Mouse (Mus musculus) heart, postnatal 0 days (tissue): ENCODE results near the gene Cd79b. TPM values are rescaled to one million over a fixed set of nuclear protein-coding genes. Genes with fewer than 3 reads are reported as not detected.

Experiments used
- ATAC-seq: fragments of 200-750 bp; cut with Nextera tagmentation; 2 replicates; pipeline ENCODE4 v1.8.0; 2017; ENCODE audit warnings: low read depth, moderate number of reproducible peaks, moderate library complexity; ENCODE audit not compliant: insufficient read depth
- DNase-seq: peaks from one replicate; pipeline ENCODE4 v3.0.0-alpha.2; 2016; ENCODE audit warnings: low spot score
- H3K27ac ChIP-seq: fragments of 300-500 bp; sonication (generic); 2 replicates; pipeline ENCODE4 v1.5.1; 2014; ENCODE audit warnings: low read depth, mild to moderate bottlenecking
- H3K27me3 ChIP-seq: fragments of 300-500 bp; sonication (generic); 2 replicates; pipeline ENCODE4 v1.6.1; 2014; ENCODE audit warnings: low read length, mixed read lengths; ENCODE audit not compliant: control insufficient read depth, insufficient read depth
- H3K36me3 ChIP-seq: fragments of 300-500 bp; sonication (generic); replicated peaks from 2 replicates; pipeline ENCODE4 v1.6.1; 2014; ENCODE audit warnings: low read length, mixed read lengths; ENCODE audit not compliant: control insufficient read depth, insufficient read depth
- H3K4me1 ChIP-seq: fragments of 300-500 bp; sonication (generic); 2 replicates; pipeline ENCODE4 v1.6.1; 2014; ENCODE audit warnings: antibody characterized with exemption; ENCODE audit not compliant: control insufficient read depth, insufficient read depth
- H3K4me2 ChIP-seq: fragments of 300-500 bp; sonication (generic); 2 replicates; pipeline ENCODE4 v1.6.1; 2014; ENCODE audit warnings: low read depth, mild to moderate bottlenecking, low read length, moderate library complexity
- H3K4me3 ChIP-seq: fragments of 300-500 bp; sonication (generic); 2 replicates; pipeline ENCODE4 v1.5.1; 2014; ENCODE audit warnings: low read depth, low read length
- H3K9ac ChIP-seq: fragments of 300-500 bp; sonication (generic); replicated peaks from 2 replicates; pipeline ENCODE4 v1.6.1; 2014; ENCODE audit warnings: low read depth, low read length, mixed read lengths
- H3K9me3 ChIP-seq: fragments of 300-500 bp; sonication (generic); replicated peaks from 2 replicates; pipeline ENCODE4 v1.6.1; 2016; ENCODE audit warnings: low read length; ENCODE audit not compliant: control insufficient read depth
- CTCF ChIP-seq: IDR thresholded peaks from 2 replicates; pipeline ENCODE4 v1.5.1; 2016; ENCODE audit warnings: antibody characterized with exemption, control low read depth, low read depth
- EP300 ChIP-seq: IDR thresholded peaks from 2 replicates; pipeline ENCODE4 v1.6.1; 2016; ENCODE audit warnings: antibody characterized with exemption, low read depth
- WGBS: fragments of 180-500 bp; shearing (Covaris S2); extraction: QIAGEN DNeasy Blood & Tissue Kit; methylation state at CpG from one replicate; pipeline ENCODE4 v1.1.7; 2014; 5-methylcytosine and 5-hydroxymethylcytosine counted together
- polyA plus RNA-seq: library from polyadenylated mRNA; unstranded; fragments of >200 nt; fragmentation: Nextera tagmentation; extraction: Ambion mirVana; gene quantifications from 2 replicates; pipeline ENCODE4 v1.2.1, GENCODE M21; 2015
- total RNA-seq: library from RNA; depleted of rRNA; stranded (reverse); fragments of >200 nt; gene quantifications from 2 replicates; pipeline ENCODE4 v1.2.3, GENCODE M21; 2014; ENCODE audit warnings: low replicate concordance

Gene Cd79b
- total and polyA plus RNA-seq, 2 experiments from 2014 or later: 0.19 to 1.2 TPM

GRCm38 (mm10) chr11:106317801-106318200 lies 3.2 kb upstream of the Cd79b start:
- H3K27me3 ChIP-seq: no peaks in the 10 kb centered on the region

DNA sequence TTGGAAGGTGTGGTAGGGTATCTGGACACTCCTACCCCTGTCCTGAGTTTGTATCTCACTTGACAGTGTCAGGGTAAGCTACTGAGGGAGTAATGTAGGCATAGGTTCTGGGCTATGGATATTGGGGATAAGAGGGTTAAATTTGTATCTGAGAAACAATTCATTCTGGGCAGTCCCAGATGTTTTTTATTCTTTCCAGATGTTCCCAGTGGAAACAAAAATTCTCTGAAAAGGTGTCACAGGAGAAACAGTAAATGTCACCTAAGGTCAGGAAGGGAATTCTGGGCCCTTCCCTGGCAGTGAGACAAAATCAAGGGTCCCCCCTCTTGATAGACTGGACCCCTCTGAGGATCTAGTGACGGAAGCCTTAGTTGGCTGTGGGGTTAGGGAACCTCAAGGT lies 1.9 kb upstream of the Cd79b start:
- H3K9ac ChIP-seq: no peak overlapping the region
- H3K27me3 ChIP-seq: no peaks in the 10 kb centered on the region
- no peaks in the 10 kb centered on the region for H3K36me3 ChIP-seq
- H3K27ac ChIP-seq: no peak overlapping the region
- H3K4me3 ChIP-seq: no peak overlapping the region
- DNase-seq (no peak), ATAC-seq (no peak)
- no peaks in the 10 kb centered on the region for H3K4me1 ChIP-seq
- TF ChIP-seq CTCF (no peak), EP300 (no peak)
- no peaks in the 10 kb centered on the region for H3K9me3 ChIP-seq
- WGBS: 96% methylated on average over 1 of the region's 1 CpGs
- H3K4me2 ChIP-seq: no peak overlapping the region

More at GRCm38 (mm10) chr11:106317801-106318200, 3.2 kb upstream of the Cd79b start:
- no peak overlapping the region for H3K4me2 ChIP-seq
- no peak for TF ChIP-seq CTCF
- no peak for TF ChIP-seq EP300
- H3K4me3 ChIP-seq: no peak overlapping the region
- 75% methylated on average over 7 of the region's 7 CpGs for WGBS
- ATAC-seq (no peak), DNase-seq (no peak)
- H3K9me3 ChIP-seq: no peaks in the 10 kb centered on the region
- no peak overlapping the region for H3K9ac ChIP-seq
- no peaks in the 10 kb centered on the region for H3K4me1 ChIP-seq
- H3K36me3 ChIP-seq: no peaks in the 10 kb centered on the region
- H3K27ac ChIP-seq: peak overlapping the region; percentile 43; the same call in 1 of the 2 replicates

- no peak for TF ChIP-seq CTCF
- TF ChIP-seq EP300: no peak
- Histone ChIP-seq H3K4me1 (no peaks in the 10 kb centered on the region), H3K9ac (no peak overlapping the region), H3K27ac (no peak overlapping the region), H3K4me2 (no peak overlapping the region), H3K4me3 (no peak overlapping the region), H3K9me3 (no peaks in the 10 kb centered on the region), H3K36me3 (no peaks in the 10 kb centered on the region), H3K27me3 (no peaks in the 10 kb centered on the region)
- DNase-seq (no peak), ATAC-seq (no peak)
- 56% methylated on average over 5 of the region's 5 CpGs for WGBS
These were observed 1.0 kb downstream of the Cd79b start for GRCm38 (mm10) chr11:106313533-106313932.

DNA sequence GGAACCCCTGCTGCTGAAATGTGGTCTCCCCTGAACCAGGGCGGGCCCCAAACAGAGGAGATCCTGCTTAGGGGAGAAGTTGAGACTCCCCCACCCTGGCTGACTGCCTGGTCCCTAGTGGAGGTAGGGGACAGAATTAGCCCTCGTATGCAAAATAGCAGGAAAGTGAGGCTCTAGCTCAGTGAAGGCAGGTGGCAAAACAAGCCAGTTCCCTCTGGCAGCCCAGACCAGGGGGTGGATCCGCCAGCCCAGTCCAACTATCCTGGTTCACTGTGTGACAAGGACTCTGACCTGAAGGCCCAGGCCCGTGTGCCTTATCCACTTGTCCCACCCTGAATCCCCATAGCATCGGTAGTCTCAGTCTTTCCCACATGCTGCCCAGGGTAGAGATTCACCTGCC lies 4.4 kb downstream of the Cd79b start:
- no peak overlapping the region for H3K27ac ChIP-seq
- H3K36me3 ChIP-seq: no peaks in the 10 kb centered on the region
- no peak overlapping the region for H3K4me2 ChIP-seq
- no peaks in the 10 kb centered on the region for H3K27me3 ChIP-seq
- no peak for ATAC-seq
- TF ChIP-seq EP300 (no peak), CTCF (no peak)
- no peak for DNase-seq
- no peaks in the 10 kb centered on the region for H3K9me3 ChIP-seq
- no peak overlapping the region for H3K4me3 ChIP-seq
- no peak overlapping the region for H3K9ac ChIP-seq
- H3K4me1 ChIP-seq: no peaks in the 10 kb centered on the region
- 64% methylated on average over 5 of the region's 5 CpGs for WGBS

GRCm38 (mm10) chr11:106308162-106308561 lies 6.4 kb downstream of the Cd79b start:
- TF ChIP-seq CTCF: no peak
- no peak for TF ChIP-seq EP300
- no peak for ATAC-seq

DNA sequence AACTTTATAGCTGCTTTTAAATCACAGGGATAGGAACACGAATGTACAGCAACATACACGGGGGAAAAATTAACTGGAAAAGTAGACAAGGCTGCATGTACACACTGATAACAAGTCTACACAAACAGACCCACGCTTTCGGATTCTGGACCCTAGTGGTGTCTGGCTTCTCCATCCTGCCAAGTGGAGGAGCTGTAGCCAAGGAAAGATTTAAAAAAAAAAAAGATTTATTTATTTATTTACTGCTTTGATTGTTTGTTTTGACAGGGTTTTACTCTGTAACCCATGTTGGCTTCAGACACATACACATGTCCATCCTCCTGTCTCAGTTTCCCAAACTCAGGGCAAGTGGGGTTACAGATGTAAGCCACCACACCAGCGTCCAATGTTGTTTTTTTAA lies 7.1 kb downstream of the Cd79b start:
- no peak for TF ChIP-seq CTCF
- no peak for TF ChIP-seq EP300
- Histone ChIP-seq H3K4me3 (no peak overlapping the region), H3K27me3 (no peaks in the 10 kb centered on the region), H3K36me3 (no peaks in the 10 kb centered on the region), H3K9ac (no peak overlapping the region), H3K9me3 (no peaks in the 10 kb centered on the region), H3K4me2 (no peak overlapping the region), H3K4me1 (no peaks in the 10 kb centered on the region), H3K27ac (no peak overlapping the region)
- DNase-seq: no peak
- 50% methylated on average over 5 of the region's 5 CpGs for WGBS
- no peak for ATAC-seq

More at GRCm38 (mm10) chr11:106308162-106308561, 6.4 kb downstream of the Cd79b start:
- no peak overlapping the region for H3K9ac ChIP-seq
- 71% methylated on average over 11 of the region's 11 CpGs for WGBS
- no peak overlapping the region for H3K27ac ChIP-seq
- no peak for DNase-seq
- H3K4me2 ChIP-seq: no peak overlapping the region
- no peak overlapping the region for H3K4me3 ChIP-seq
- H3K4me1 ChIP-seq: no peaks in the 10 kb centered on the region
- H3K27me3 ChIP-seq: no peaks in the 10 kb centered on the region
- no peaks in the 10 kb centered on the region for H3K9me3 ChIP-seq
- H3K36me3 ChIP-seq: no peaks in the 10 kb centered on the region
